Mouse (Mus musculus): Measurements from ENCODE around the gene Krt2.

The Krt2 gene

GRCm38 (mm10) chr15:101817875-101818274, at the start of gene Krt2:
Krt2 (minus strand) TSS chr15:101818169.
- no peak for DNase-seq (ENCODE audit: low spot score in 2 of 2)

- no peak for DNase-seq (ENCODE audit: low spot score in 2 of 2)
These were observed 48.8 kb upstream of the Krt2 start for GRCm38 (mm10) chr15:101866754-101867153.

- no peak for DNase-seq (ENCODE audit: low spot score in 2 of 2)
These were observed 42.6 kb upstream of the Krt2 start for GRCm38 (mm10) chr15:101860421-101861130.

- no peak for DNase-seq (ENCODE audit: low spot score in 2 of 2)
These were observed 41.8 kb upstream of the Krt2 start for GRCm38 (mm10) chr15:101859735-101860170.

GRCm38 (mm10) chr15:101858673-101859425, 40.9 kb upstream of the Krt2 start:
- DNase-seq (ENCODE audit: low spot score in 2 of 2) = no peak

GRCm38 (mm10) chr15:101856696-101857095, 38.7 kb upstream of the Krt2 start:
- no peak for DNase-seq (ENCODE audit: low spot score in 2 of 2)

- DNase-seq (ENCODE audit: low spot score in 2 of 2) = no peak
These were observed 37.8 kb upstream of the Krt2 start for GRCm38 (mm10) chr15:101855732-101856131.

GRCm38 (mm10) chr15:101854294-101854693, 36.3 kb upstream of the Krt2 start:
- DNase-seq (ENCODE audit: low spot score in 2 of 2) = no peak

- no peak for DNase-seq (ENCODE audit: low spot score in 2 of 2)
These were observed 34.6 kb upstream of the Krt2 start for GRCm38 (mm10) chr15:101852571-101852970.

GRCm38 (mm10) chr15:101850694-101851093, 32.7 kb upstream of the Krt2 start, which contains the start of gene Krt1:
Krt1 (minus strand) TSS chr15:101850794.
- no peak for DNase-seq (ENCODE audit: low spot score in 2 of 2)

GRCm38 (mm10) chr15:101845971-101846403, 28.0 kb upstream of the Krt2 start:
- DNase-seq (ENCODE audit: low spot score in 2 of 2) = peak in 1 of 2 experiments; percentile 23

- no peak for DNase-seq (ENCODE audit: low spot score in 2 of 2)
These were observed 25.2 kb upstream of the Krt2 start for GRCm38 (mm10) chr15:101843192-101843591.

GRCm38 (mm10) chr15:101834784-101835328, 16.9 kb upstream of the Krt2 start:
- no peak for DNase-seq (ENCODE audit: low spot score in 2 of 2)

GRCm38 (mm10) chr15:101833131-101833530, 15.2 kb upstream of the Krt2 start:
- no peak for DNase-seq (ENCODE audit: low spot score in 2 of 2)

GRCm38 (mm10) chr15:101829441-101829840, 11.5 kb upstream of the Krt2 start:
- no peak for DNase-seq (ENCODE audit: low spot score in 2 of 2)

GRCm38 (mm10) chr15:101821786-101822185, 3.8 kb upstream of the Krt2 start:
- DNase-seq (ENCODE audit: low spot score in 2 of 2) = no peak

- DNase-seq (ENCODE audit: low spot score in 2 of 2) = peak in 1 of 2 experiments; percentile 23
These were observed 14.7 kb downstream of the Krt2 start for GRCm38 (mm10) chr15:101803052-101803822.

GRCm38 (mm10) chr15:101802296-101802835, 15.6 kb downstream of the Krt2 start, which contains the start of gene Krt73:
Krt73 (minus strand) TSS chr15:101802346.
- no peak for DNase-seq (ENCODE audit: low spot score in 2 of 2)

GRCm38 (mm10) chr15:101790867-101791266, 27.1 kb downstream of the Krt2 start:
- DNase-seq (ENCODE audit: low spot score in 2 of 2) = no peak

- no peak for DNase-seq (ENCODE audit: low spot score in 2 of 2)
These were observed 31.6 kb downstream of the Krt2 start, which contains the start of gene Krt72 for GRCm38 (mm10) chr15:101786360-101786759. Krt72 (minus strand) TSS chr15:101786460.

GRCm38 (mm10) chr15:101773420-101773819, 44.5 kb downstream of the Krt2 start:
- no peak for DNase-seq (ENCODE audit: low spot score in 2 of 2)

Data from frontal cortex, postnatal 14 days (tissue).